8 mouse cellular contexts compared by ENCODE assay signal in genomic region chr19:46314872-46315742, GRCm38 (mm10). TPM values are rescaled to one million over a fixed set of nuclear protein-coding genes. Genes with fewer than 3 reads are reported as not detected.
DNase-seq lines count a peak whose midpoint lies in the region; ATAC-seq lines count a peak whose summit lies in the region.

No protein-coding gene starts in this region.

- H3K27ac ChIP-seq in midbrain, embryonic 14.5 days (replicated peaks; ENCODE audit: low read depth, low read length) = no peak overlapping the region

- peaks cover 38% of the 10 kb centered on the region for H3K36me3 ChIP-seq in midbrain, embryonic 14.5 days (ENCODE audit: control insufficient read depth, insufficient read depth, low read length)

- no peak for ATAC-seq in midbrain, embryonic 14.5 days (ENCODE audit: low FRiP score, low TSS enrichment)
- no peak for ATAC-seq in activated CD4-positive, CD25-positive, alpha-beta regulatory T cell, adult 4 months

- H3K4me2 ChIP-seq in midbrain, embryonic 14.5 days (ENCODE audit: low read length) = no peak overlapping the region

- peak; percentile 82 for DNase-seq in heart, adult 11 months
- no peak for DNase-seq in heart, postnatal 25 days (ENCODE audit: low spot score)
- DNase-seq in right cerebral cortex, adult 18-20 months = peak; percentile 37
- DNase-seq in right cerebral cortex, postnatal 4 days = no peak
- peak; percentile 53 for DNase-seq in induced T-regulatory cell, adult 2 months (ENCODE audit: low read depth)
- DNase-seq in spleen, adult 18-20 months = peak; percentile 5
- DNase-seq in midbrain, embryonic 14.5 days = no peak

- no peak overlapping the region for H3K4me3 ChIP-seq in midbrain, embryonic 14.5 days (replicated peaks; ENCODE audit: low read depth, low read length)

- WGBS in midbrain, embryonic 14.5 days = 43% methylated on average over 14 of the region's 14 CpGs

- peaks cover 53% of the 10 kb centered on the region for H3K27me3 ChIP-seq in midbrain, embryonic 14.5 days (ENCODE audit: control insufficient read depth, insufficient read depth, low read length)

- H3K9ac ChIP-seq in midbrain, embryonic 14.5 days (replicated peaks; ENCODE audit: low read length) = no peak overlapping the region

- no peaks in the 10 kb centered on the region for H3K9me3 ChIP-seq in midbrain, embryonic 14.5 days (ENCODE audit: control insufficient read depth, low read length)

- intact Hi-C loops in heart, postnatal 25 days (cut with DNase I) = no loop called here

- H3K4me1 ChIP-seq in midbrain, embryonic 14.5 days (ENCODE audit: control insufficient read depth, insufficient read depth, low read length) = peaks cover 26% of the 10 kb centered on the region

RNA-seq across cellular contexts. Expression of gene Nfkb2, which starts 11.0 kb away (rescaled TPM):
- 10 to 100 TPM; 17.2 to 18.8 TPM for total RNA-seq in heart, postnatal 25 days (2021)
- 1.6 and 2.1 TPM in 2 replicates for polyA plus RNA-seq in midbrain, embryonic 14.5 days (2014; fragmentation: Nextera tagmentation; extraction: Ambion mirVana)
- polyA plus RNA-seq in activated CD4-positive, CD25-positive, alpha-beta regulatory T cell, adult 4 months (2017; shearing (Covaris generic)) = 10 to 100 TPM; 19.7 to 30.4 TPM

RNA-seq across cellular contexts. Expression of gene Psd, which starts 11.8 kb away (rescaled TPM):
- total RNA-seq in heart, postnatal 25 days (2021) = 1 to 10 TPM; 1.2 to 1.3 TPM
- polyA plus RNA-seq in midbrain, embryonic 14.5 days (2014; fragmentation: Nextera tagmentation; extraction: Ambion mirVana) = 112 and 144 TPM in 2 replicates
- 1 to 10 TPM; 3.4 to 4.5 TPM for polyA plus RNA-seq in activated CD4-positive, CD25-positive, alpha-beta regulatory T cell, adult 4 months (2017; shearing (Covaris generic))

RNA-seq across cellular contexts. Expression of gene Fbxl15, which starts 12.9 kb away (rescaled TPM):
- 1 to 10 TPM; 5.2 to 6.0 TPM for total RNA-seq in heart, postnatal 25 days (2021)
- polyA plus RNA-seq in midbrain, embryonic 14.5 days (2014; fragmentation: Nextera tagmentation; extraction: Ambion mirVana) = 45.8 and 53.5 TPM in 2 replicates
- polyA plus RNA-seq in activated CD4-positive, CD25-positive, alpha-beta regulatory T cell, adult 4 months (2017; shearing (Covaris generic)) = 1 to 10 TPM; 5.6 to 6.9 TPM

RNA-seq across cellular contexts. Expression of gene Cuedc2, which starts 23.4 kb away (rescaled TPM):
- total RNA-seq in heart, postnatal 25 days (2021) = 10 to 100 TPM; 80.9 to 87.7 TPM
- polyA plus RNA-seq in midbrain, embryonic 14.5 days (2014; fragmentation: Nextera tagmentation; extraction: Ambion mirVana) = 300 and 307 TPM in 2 replicates
- 10 to 100 TPM; 40.7 to 52.4 TPM for polyA plus RNA-seq in activated CD4-positive, CD25-positive, alpha-beta regulatory T cell, adult 4 months (2017; shearing (Covaris generic))

RNA-seq across cellular contexts. Expression of gene Mfsd13a, which starts 25.8 kb away (rescaled TPM):
- total RNA-seq in heart, postnatal 25 days (2021) = 1 to 10 TPM; 1.9 to 2.3 TPM
- polyA plus RNA-seq in midbrain, embryonic 14.5 days (2014; fragmentation: Nextera tagmentation; extraction: Ambion mirVana) = 7.2 and 7.7 TPM in 2 replicates
- 1 to 10 TPM; 3.9 to 7.1 TPM for polyA plus RNA-seq in activated CD4-positive, CD25-positive, alpha-beta regulatory T cell, adult 4 months (2017; shearing (Covaris generic))

Comparison
In these comparisons a context has a peak if more than half of its experiments do, and no peak if none do; other contexts are left out.
1. DNase-seq: peak in heart, adult 11 months (single experiment), right cerebral cortex, adult 18-20 months (single experiment), induced T-regulatory cell, adult 2 months (single experiment) and spleen, adult 18-20 months (2 of 2); none in heart, postnatal 25 days (single experiment), right cerebral cortex, postnatal 4 days (single experiment) and midbrain, embryonic 14.5 days (single experiment).
2. RNA of gene Psd, which starts 11.8 kb away (polyA plus RNA-seq): 112 to 144 TPM in midbrain, embryonic 14.5 days; 3.4 to 4.5 TPM in activated CD4-positive, CD25-positive, alpha-beta regulatory T cell, adult 4 months; every median in the first group is over 10 times any median in the second.